29 mouse cellular contexts compared by ENCODE assay signal in the genomic region with DNA sequence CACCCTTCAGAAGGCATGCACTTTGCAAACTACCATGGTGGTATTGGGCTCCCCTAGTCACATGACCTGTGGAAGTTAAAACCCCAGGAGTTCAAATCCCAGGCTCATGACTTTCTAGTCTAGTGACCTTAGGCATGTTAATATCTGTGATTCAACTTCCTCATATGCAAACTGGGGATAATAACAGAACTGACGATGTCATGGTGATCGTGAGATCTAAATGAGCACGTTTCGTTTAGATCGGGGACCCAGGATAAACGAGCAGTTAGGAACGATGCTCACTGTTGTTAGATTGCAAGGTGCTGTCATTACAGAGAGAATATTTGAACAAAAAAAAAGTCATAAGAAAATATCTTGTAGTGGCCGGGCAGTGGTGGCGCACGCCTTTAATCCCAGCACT. TPM values are rescaled to one million over a fixed set of nuclear protein-coding genes. Genes with fewer than 3 reads are reported as not detected.
"Had no signal": no experiment of that assay in that cellular context is flagged by ENCODE, and none has a peak within 500 bp of the region (broad histone marks: within the 10 kb centered on the region; RNA-seq: fewer than 3 reads in every experiment).

No protein-coding gene starts in this region.

- H3K27ac ChIP-seq: gastrocnemius, adult 2 months; heart, embryonic 10.5 days; hindbrain, embryonic 10.5 days; hindbrain, embryonic 12.5 days; hindbrain, embryonic 14.5 days; intestine, embryonic 15.5 days; kidney, postnatal 0 days; limb, embryonic 10.5 days; limb, embryonic 12.5 days; liver, embryonic 13.5 days; liver, embryonic 15.5 days had no signal

- H3K9ac ChIP-seq: heart, embryonic 12.5 days; hindbrain, embryonic 12.5 days; hindbrain, embryonic 14.5 days; intestine, embryonic 15.5 days; limb, embryonic 12.5 days; liver, embryonic 13.5 days; liver, embryonic 15.5 days had no signal

- H3K36me3 ChIP-seq: heart, embryonic 10.5 days; heart, embryonic 12.5 days; hindbrain, embryonic 10.5 days; hindbrain, embryonic 12.5 days; intestine, embryonic 15.5 days; limb, embryonic 10.5 days; limb, embryonic 12.5 days; liver, embryonic 15.5 days had no signal

- DNase-seq: gastrocnemius, postnatal 25 days had no signal

- H3K9me3 ChIP-seq: heart, embryonic 10.5 days; heart, embryonic 12.5 days; hindbrain, embryonic 10.5 days; hindbrain, embryonic 12.5 days; intestine, embryonic 15.5 days; limb, embryonic 10.5 days; limb, embryonic 12.5 days; liver, embryonic 13.5 days; liver, embryonic 15.5 days had no signal

- H3K4me3 ChIP-seq: gastrocnemius, adult 2 months; heart, embryonic 10.5 days; heart, embryonic 12.5 days; hindbrain, embryonic 10.5 days; hindbrain, embryonic 12.5 days; intestine, embryonic 15.5 days; limb, embryonic 10.5 days; limb, embryonic 12.5 days; liver, embryonic 13.5 days; liver, embryonic 15.5 days had no signal

- H3K27me3 ChIP-seq: intestine, embryonic 15.5 days; limb, embryonic 12.5 days; liver, embryonic 13.5 days; liver, embryonic 15.5 days had no signal

- H3K4me1 ChIP-seq: hindbrain, embryonic 12.5 days; intestine, embryonic 15.5 days; limb, embryonic 12.5 days had no signal

- H3K4me2 ChIP-seq: heart, embryonic 12.5 days; hindbrain, embryonic 12.5 days; hindbrain, embryonic 14.5 days; intestine, embryonic 15.5 days; limb, embryonic 12.5 days; liver, embryonic 13.5 days; liver, embryonic 15.5 days had no signal

- ATAC-seq: hindbrain, embryonic 16.5 days; intestine, postnatal 0 days had no signal

RNA-seq across cellular contexts. Expression of a gene that starts 5.1 kb away (rescaled TPM):
- total RNA-seq: gastrocnemius, adult 2 months; gastrocnemius, postnatal 25 days; granulocyte monocyte progenitor cell, adult 5-6 weeks; heart, postnatal 4 days; layer of hippocampus, adult 18-20 months; layer of hippocampus, adult 8-10 months; layer of hippocampus, postnatal 14 days; left cerebral cortex, adult 18-20 months; left cerebral cortex, adult 8-10 months; left cerebral cortex, postnatal 14 days; left cerebral cortex, postnatal 36 days had no signal
- polyA plus RNA-seq: heart, embryonic 12.5 days; heart, embryonic 14.5 days; heart, embryonic 16.5 days; hindbrain, embryonic 10.5 days; hindbrain, embryonic 12.5 days; hindbrain, embryonic 14.5 days; hindbrain, embryonic 16.5 days; inflammation-experienced regulatory T-cells, adult 6 months; kidney, embryonic 14.5 days; kidney, postnatal 0 days; limb, embryonic 10.5 days; limb, embryonic 12.5 days; limb, embryonic 14.5 days had no signal

RNA-seq across cellular contexts. Expression of a gene that starts 20.9 kb away (rescaled TPM):
- total RNA-seq: granulocyte monocyte progenitor cell, adult 5-6 weeks; left cerebral cortex, adult 18-20 months; left cerebral cortex, adult 8-10 months; left cerebral cortex, postnatal 36 days had no signal
- polyA plus RNA-seq: liver, embryonic 13.5 days had no signal

RNA-seq across cellular contexts. Expression of a gene that starts 48.4 kb away (rescaled TPM):
- total RNA-seq: gastrocnemius, adult 2 months had no signal
- polyA plus RNA-seq: inflammation-experienced regulatory T-cells, adult 6 months had no signal
